Mouse (Mus musculus) lung, embryonic 15.5 days (tissue): ENCODE data around the gene Mvd. TPM values are rescaled to one million over a fixed set of nuclear protein-coding genes. Genes with fewer than 3 reads are reported as not detected.

Source experiments
- ATAC-seq: fragments of 200-750 bp; cut with Nextera tagmentation; 2 replicates; pipeline ENCODE4 v1.8.0; 2017; ENCODE audit warnings: moderate number of reproducible peaks, borderline replicate concordance; ENCODE audit not compliant: low FRiP score, low TSS enrichment; ENCODE audit errors: extremely low read depth
- H3K27ac ChIP-seq: fragments of 300-500 bp; sonication (generic); 2 replicates; pipeline ENCODE4 v1.5.1; 2015; ENCODE audit warnings: moderate library complexity, mild to moderate bottlenecking, inconsistent platforms
- H3K27me3 ChIP-seq: fragments of 300-500 bp; sonication (generic); 2 replicates; pipeline ENCODE4 v1.6.1; 2015; ENCODE audit warnings: inconsistent platforms
- H3K36me3 ChIP-seq: fragments of 300-500 bp; sonication (generic); 2 replicates; pipeline ENCODE4 v1.6.1; 2015; ENCODE audit warnings: inconsistent platforms
- H3K4me1 ChIP-seq: fragments of 300-500 bp; sonication (generic); 2 replicates; pipeline ENCODE4 v1.6.1; 2015; ENCODE audit warnings: inconsistent platforms
- H3K4me2 ChIP-seq: fragments of 300-500 bp; sonication (generic); 2 replicates; pipeline ENCODE4 v1.6.1; 2015; ENCODE audit warnings: inconsistent platforms, mild to moderate bottlenecking, moderate library complexity
- H3K4me3 ChIP-seq: fragments of 300-500 bp; sonication (generic); 2 replicates; pipeline ENCODE4 v1.5.1; 2015; ENCODE audit warnings: mild to moderate bottlenecking, inconsistent platforms
- H3K9ac ChIP-seq: fragments of 300-500 bp; sonication (generic); 2 replicates; pipeline ENCODE4 v1.6.1; 2015; ENCODE audit warnings: inconsistent platforms
- H3K9me3 ChIP-seq: fragments of 300-500 bp; sonication (generic); 2 replicates; pipeline ENCODE4 v1.6.1; 2016; ENCODE audit warnings: inconsistent platforms
- WGBS: fragments of 180-500 bp; shearing (Covaris S2); methylation state at CpG from one replicate; pipeline ENCODE4 v1.1.7; 2015; 5-methylcytosine and 5-hydroxymethylcytosine counted together
- polyA plus RNA-seq: library from polyadenylated mRNA; unstranded; fragments of >200 nt; fragmentation: Nextera tagmentation; extraction: Ambion mirVana; gene quantifications from 2 replicates; pipeline ENCODE4 v1.2.1, GENCODE M21; 2015

Gene Mvd
- polyA plus RNA-seq, 1 experiment from 2014 or later = 24.3 TPM

DNA sequence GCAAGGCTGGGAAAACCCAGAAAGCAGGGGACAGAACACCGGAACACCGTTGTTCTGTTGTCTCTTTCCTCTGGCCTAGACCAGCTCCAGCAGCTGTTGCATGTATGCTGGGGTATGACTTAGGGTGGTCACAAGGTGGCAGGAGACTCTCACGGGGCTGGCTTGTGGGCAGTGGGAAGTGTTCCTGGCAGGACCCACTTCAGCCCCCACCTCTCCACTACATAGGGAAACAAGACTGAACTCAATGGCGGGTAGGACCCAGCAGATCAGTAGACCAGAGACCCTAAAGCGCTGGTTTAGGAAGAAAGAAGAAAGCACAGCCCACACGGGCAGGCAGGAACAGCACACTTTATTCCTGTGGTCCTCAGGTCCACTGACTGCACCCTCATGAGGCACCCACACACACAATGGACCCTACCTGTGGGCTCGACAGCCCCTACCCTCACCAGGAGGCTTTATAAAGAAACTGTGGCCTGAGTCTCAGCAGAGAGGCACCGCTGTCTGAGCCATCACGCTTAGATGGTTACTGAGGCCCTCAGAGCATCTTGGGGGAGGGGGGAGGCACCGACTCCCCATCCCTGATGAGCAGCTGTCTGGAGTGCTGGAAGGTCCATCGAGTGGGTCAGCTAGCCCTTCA lies 9.8 kb downstream of the Mvd start:
- Histone ChIP-seq H3K9ac (0 out of 2 replicates have a peak overlapping the region, but pooled peaks have one; percentile 77), H3K9me3 (no peaks in the 10 kb centered on the region), H3K4me1 (peaks cover 28% of the 10 kb centered on the region), H3K36me3 (peaks cover 20% of the 10 kb centered on the region; the same call in 1 of the 2 replicates), H3K4me2 (peak overlapping the region; percentile 96), H3K27ac (peak overlapping the region; percentile 75), H3K27me3 (no peaks in the 10 kb centered on the region), H3K4me3 (peak overlapping the region; percentile 69)
- ATAC-seq = peak; percentile 33; the same call in 1 of the 2 replicates
- WGBS = 55% methylated on average over 11 of the region's 11 CpGs

DNA sequence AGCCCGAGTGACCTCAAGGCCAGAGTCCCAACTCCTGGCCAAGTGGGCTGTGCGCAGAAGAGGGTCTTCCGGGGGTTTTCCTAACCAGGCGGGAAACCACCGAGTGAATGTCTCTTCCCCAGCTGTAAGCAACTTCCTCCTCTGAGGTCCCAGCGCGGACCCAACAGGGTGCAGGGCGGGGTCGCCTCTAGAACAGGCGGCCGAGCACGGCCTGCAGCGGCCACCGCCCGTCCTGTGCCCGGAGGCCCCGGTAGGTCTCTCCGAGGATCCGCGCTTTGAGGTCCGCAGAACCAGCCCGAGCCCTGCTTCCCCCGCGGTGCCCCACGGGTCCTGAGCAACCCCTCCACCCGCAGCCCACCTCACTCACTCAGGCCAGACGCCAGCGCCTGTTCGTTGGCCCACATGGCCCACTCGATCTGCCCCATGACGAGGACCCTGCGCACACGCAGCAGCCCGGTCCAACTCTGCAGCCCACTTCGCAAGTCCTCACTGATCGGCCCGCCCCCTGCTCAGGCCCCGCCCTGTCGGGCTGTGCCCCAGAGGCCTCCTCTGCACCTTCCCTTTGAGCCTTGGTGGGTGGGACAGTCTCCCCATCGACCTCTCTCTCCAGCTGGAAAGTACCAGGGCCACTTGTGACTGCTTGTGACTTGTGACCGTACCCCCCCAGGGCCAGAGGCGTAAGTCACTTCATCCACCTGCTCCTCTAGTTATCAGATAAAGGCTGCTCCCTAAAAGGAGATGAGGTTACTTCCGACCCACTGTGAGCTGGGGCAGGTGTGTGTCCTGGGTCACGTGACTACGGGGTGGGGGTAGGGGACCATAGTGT lies 10.6 kb downstream of the Mvd start, which contains the start of gene Cyba:
TSS of gene Cyba (minus strand) at position 488 of the 826 bp plus-strand sequence.
- H3K4me1 ChIP-seq = peaks cover 24% of the 10 kb centered on the region
- H3K4me3 ChIP-seq = peak within 1 kb of the TSS; percentile 69

DNA sequence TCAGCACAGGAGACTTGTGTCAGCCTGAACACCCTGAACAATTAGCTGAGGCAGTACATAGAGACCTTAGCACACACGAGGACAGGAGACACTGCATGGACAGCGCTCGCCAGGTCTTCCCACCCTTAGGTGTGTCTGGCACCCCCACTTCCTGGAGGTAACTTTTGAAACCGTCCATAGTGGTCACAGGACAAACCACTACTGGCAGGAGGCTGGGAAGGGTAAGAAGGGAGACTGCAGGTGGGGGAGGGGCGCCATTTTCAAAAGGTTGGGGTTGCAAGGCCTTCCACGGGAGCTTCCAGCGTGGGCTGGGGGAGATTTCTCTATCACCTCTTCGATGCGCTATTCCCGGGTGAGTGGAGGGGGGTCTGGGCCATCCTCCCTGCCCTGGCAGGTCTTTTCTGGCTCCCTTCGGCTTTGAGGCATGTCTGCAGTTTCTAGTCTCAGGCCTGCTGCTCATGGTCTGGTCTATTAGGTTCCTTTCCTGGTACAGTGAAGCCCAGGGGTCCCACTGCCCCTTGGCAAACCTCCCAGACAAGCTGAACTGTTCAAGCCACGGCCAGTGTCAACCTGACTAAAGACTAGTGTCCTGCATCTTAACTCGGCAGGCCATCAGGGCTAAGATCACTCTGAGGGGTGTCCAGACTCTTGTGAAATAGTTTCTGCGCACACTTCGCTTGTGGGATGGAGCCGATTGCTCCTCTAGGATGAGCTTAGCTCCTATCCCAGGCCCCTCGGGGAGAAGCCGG lies 11.4 kb downstream of the Mvd start:
- ATAC-seq = peak; percentile 23; the same call in 1 of the 2 replicates
- Histone ChIP-seq H3K27ac (peak overlapping the region; percentile 75), H3K4me1 (peaks cover 24% of the 10 kb centered on the region), H3K9ac (peak overlapping the region; percentile 77), H3K9me3 (no peaks in the 10 kb centered on the region), H3K27me3 (no peaks in the 10 kb centered on the region), H3K4me2 (peak overlapping the region; percentile 96), H3K36me3 (peaks cover 17% of the 10 kb centered on the region; the same call in 1 of the 2 replicates), H3K4me3 (peak overlapping the region; percentile 69)
- WGBS = 24% methylated on average over 18 of the region's 18 CpGs

More for the DNA sequence above, 10.6 kb downstream of the Mvd start, which contains the start of gene Cyba:
- peak within 1 kb of the TSS; percentile 75 for H3K27ac ChIP-seq
- no peaks in the 10 kb centered on the region for H3K9me3 ChIP-seq
- no peaks in the 10 kb centered on the region for H3K27me3 ChIP-seq
- peaks cover 20% of the 10 kb centered on the region; the same call in 1 of the 2 replicates for H3K36me3 ChIP-seq
- H3K9ac ChIP-seq = peak within 1 kb of the TSS; percentile 77
- peak within 1 kb of the TSS; percentile 96 for H3K4me2 ChIP-seq
- ATAC-seq = peak; percentile 90
- WGBS = 2% methylated on average over 37 of the region's 45 CpGs

DNA sequence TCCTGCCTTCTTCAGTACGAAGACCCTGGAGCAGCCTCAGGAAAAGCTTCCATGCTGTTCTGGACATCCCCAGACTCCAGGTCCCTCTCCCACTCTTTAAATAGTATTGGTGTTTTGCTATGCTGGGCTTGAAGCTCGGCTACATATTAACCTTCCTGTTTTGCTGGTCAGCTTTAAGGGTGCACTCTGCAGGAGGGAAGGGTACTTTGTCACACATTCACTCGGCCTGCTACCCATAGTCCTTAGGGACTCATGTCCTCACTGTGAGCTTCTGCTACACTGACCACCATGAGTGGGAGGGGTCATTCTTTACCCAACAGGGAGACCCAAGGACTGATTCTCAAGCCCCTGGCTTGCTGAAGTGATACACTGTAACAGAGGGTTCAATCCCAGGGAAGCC lies 12.6 kb downstream of the Mvd start:
- ATAC-seq = no peak
- Histone ChIP-seq H3K27ac (no peak overlapping the region), H3K9me3 (no peaks in the 10 kb centered on the region), H3K36me3 (peaks cover 7% of the 10 kb centered on the region; the same call in 1 of the 2 replicates), H3K4me2 (no peak overlapping the region), H3K4me3 (no peak overlapping the region), H3K9ac (no peak overlapping the region), H3K27me3 (no peaks in the 10 kb centered on the region), H3K4me1 (peaks cover 24% of the 10 kb centered on the region)
- WGBS = 65% methylated on average over 3 of the region's 3 CpGs

DNA sequence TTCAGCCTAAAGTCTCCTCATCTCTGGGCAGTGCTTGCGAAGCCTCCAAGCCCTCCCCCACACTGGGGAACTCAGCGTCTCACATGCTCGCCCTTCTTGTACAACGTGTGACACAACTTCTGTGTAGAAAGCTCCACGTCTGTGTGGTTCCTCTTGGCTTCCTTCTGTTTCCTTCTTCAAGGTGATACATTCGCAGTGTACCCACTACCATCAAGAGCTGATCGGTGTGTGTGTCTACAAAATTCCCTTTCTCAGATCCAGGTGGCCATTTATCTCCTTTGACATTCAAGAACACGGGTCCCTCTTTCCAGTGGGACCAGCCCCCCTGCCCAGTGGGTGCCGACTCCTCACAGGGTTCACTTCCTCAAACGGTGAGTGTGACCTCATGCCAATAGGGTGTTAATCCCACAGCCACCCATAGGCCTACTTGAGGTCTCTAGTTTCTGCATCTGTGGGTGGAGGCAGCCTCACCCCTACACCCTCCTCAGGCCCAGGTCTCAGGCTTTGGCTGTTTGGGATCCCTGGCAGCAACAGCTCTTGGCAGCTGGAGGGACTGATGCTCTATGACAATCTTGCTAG lies 13.1 kb downstream of the Mvd start:
- H3K9ac ChIP-seq = no peak overlapping the region
- no peak overlapping the region for H3K27ac ChIP-seq
- H3K4me3 ChIP-seq = no peak overlapping the region
- H3K9me3 ChIP-seq = no peaks in the 10 kb centered on the region
- peaks cover 24% of the 10 kb centered on the region for H3K4me1 ChIP-seq
- WGBS = 75% methylated on average over 10 of the region's 10 CpGs
- no peak overlapping the region for H3K4me2 ChIP-seq
- H3K36me3 ChIP-seq = peaks cover 7% of the 10 kb centered on the region; the same call in 1 of the 2 replicates
- H3K27me3 ChIP-seq = no peaks in the 10 kb centered on the region
- ATAC-seq = no peak

DNA sequence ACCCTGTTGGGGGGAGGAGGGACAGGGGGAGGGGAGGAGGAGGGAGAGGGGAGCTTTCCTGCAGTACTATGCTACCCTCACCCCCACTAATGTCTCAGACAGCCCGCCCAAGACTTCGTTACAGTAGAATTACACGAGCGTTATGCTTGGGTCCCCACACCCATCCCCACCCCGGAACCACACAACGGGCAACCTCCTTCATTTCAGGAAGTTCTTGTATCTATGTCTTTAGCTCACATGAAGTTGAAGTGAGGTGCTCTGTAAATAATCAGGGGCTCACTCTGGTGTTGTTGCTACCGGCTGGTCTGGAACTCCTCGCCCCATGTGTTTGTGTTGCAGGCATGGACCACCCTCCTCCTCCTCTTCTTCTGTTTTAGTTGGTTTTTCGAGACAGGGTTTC lies 15.1 kb downstream of the Mvd start:
- Histone ChIP-seq H3K9ac (no peak overlapping the region), H3K27ac (no peak overlapping the region), H3K36me3 (no peaks in the 10 kb centered on the region), H3K4me2 (no peak overlapping the region), H3K27me3 (no peaks in the 10 kb centered on the region), H3K4me1 (peaks cover 19% of the 10 kb centered on the region), H3K9me3 (no peaks in the 10 kb centered on the region), H3K4me3 (no peak overlapping the region)
- no peak for ATAC-seq
- 83% methylated on average over 9 of the region's 9 CpGs for WGBS

DNA sequence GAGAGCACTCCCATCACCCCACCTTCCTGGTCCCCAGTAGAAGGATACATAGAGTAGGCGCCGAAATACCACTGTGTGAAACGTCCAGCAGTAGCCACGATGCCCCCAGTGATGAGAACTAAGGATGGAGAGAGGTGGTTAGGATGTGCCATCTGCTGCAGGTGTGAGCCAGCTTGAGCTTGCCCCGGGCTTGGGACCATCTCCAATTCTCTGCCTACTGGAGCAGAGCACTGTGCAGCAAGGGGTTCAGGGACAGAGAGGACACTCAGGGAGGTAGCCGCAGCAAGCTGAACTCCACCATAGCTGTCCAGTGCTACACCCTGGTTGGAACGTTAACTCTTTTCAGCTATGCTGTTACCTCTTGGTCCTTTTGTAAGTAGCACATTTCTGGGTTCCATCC lies 15.6 kb downstream of the Mvd start:
- no peak overlapping the region for H3K27ac ChIP-seq
- H3K27me3 ChIP-seq = no peaks in the 10 kb centered on the region
- H3K4me1 ChIP-seq = peaks cover 13% of the 10 kb centered on the region
- H3K36me3 ChIP-seq = no peaks in the 10 kb centered on the region
- no peak overlapping the region for H3K4me3 ChIP-seq
- ATAC-seq = no peak
- whole genome bisulfite sequencing = 87% methylated on average over 7 of the region's 7 CpGs
- H3K9ac ChIP-seq = no peak overlapping the region
- H3K9me3 ChIP-seq = no peaks in the 10 kb centered on the region
- H3K4me2 ChIP-seq = no peak overlapping the region

DNA sequence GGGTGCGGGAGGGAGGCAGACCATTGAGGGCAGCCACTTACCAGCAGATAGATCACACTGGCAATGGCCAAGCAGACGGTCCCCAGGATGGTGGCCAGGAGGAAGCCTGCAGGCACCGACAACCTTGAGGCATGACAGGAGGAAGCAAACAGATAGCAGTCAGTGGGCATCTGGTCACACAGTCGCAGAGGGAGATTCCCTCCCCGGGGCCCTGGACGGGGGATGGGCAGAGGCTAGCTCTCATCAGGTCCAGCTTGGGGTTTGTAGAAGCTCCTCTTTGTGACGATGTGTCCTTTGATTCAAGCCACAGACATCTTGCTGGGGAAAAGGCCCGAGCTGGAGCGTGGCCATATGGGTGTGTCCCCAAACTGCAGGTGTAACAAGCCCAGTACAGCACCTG lies 17.1 kb downstream of the Mvd start:
- H3K27ac ChIP-seq = no peak overlapping the region
- H3K4me3 ChIP-seq = no peak overlapping the region
- no peak overlapping the region for H3K9ac ChIP-seq
- H3K9me3 ChIP-seq = no peaks in the 10 kb centered on the region
- H3K36me3 ChIP-seq = no peaks in the 10 kb centered on the region
- ATAC-seq = no peak
- H3K27me3 ChIP-seq = no peaks in the 10 kb centered on the region
- H3K4me2 ChIP-seq = no peak overlapping the region
- H3K4me1 ChIP-seq = peaks cover under 1% of the 10 kb centered on the region
- WGBS = 66% methylated on average over 9 of the region's 9 CpGs

DNA sequence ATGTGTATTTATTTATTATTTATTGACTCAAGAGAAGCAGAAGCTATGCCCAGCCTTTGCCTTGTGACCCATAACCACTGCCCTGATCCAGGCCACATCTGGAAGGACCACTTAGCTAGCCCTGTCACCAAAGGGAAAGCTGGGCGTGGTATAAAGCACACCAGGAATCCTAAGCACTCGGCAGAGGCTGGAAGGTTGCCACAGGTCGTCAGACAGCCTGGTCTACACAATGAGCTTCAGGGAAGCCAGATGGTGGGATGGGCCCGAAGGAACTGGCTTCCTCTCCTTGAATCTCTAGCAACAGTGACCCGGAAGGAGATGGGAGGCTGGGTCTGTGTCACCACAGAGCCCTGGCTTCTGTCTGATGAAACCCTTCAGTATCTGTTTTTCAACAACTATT lies 19.6 kb downstream of the Mvd start:
- peaks cover 5% of the 10 kb centered on the region; the same call in 1 of the 2 replicates for H3K36me3 ChIP-seq
- no peak overlapping the region for H3K27ac ChIP-seq
- WGBS = 42% methylated on average over 5 of the region's 5 CpGs
- H3K9me3 ChIP-seq = no peaks in the 10 kb centered on the region
- H3K4me1 ChIP-seq = 0 out of 2 replicates have a peak, but pooled peaks cover 9% of the 10 kb centered on the region
- H3K9ac ChIP-seq = no peak overlapping the region
- no peak for ATAC-seq
- no peak overlapping the region for H3K4me3 ChIP-seq
- no peak overlapping the region for H3K4me2 ChIP-seq
- no peaks in the 10 kb centered on the region for H3K27me3 ChIP-seq

DNA sequence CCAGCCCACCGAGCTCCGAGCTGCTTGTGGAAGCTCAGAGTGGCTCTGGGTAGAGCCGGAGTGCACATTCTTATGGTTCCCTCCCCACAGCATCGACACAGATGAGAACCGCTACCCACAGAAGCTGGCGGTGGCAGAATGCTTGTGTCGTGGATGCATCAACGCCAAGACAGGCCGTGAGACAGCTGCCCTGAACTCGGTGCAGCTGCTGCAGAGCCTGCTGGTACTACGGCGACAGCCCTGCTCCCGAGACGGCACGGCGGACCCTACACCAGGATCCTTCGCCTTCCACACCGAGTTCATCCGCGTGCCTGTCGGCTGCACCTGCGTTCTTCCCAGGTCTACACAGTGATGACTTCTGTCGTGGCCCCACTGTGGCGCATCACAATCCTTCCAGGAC lies 20.0 kb downstream of the Mvd start:
- H3K27me3 ChIP-seq = no peaks in the 10 kb centered on the region
- no peaks in the 10 kb centered on the region for H3K9me3 ChIP-seq
- ATAC-seq = no peak
- no peak overlapping the region for H3K4me2 ChIP-seq
- no peak overlapping the region for H3K9ac ChIP-seq
- no peak overlapping the region for H3K27ac ChIP-seq
- no peak overlapping the region for H3K4me3 ChIP-seq
- H3K36me3 ChIP-seq = peaks cover 9% of the 10 kb centered on the region; the same call in 1 of the 2 replicates
- 79% methylated on average over 24 of the region's 24 CpGs for WGBS
- H3K4me1 ChIP-seq = 0 out of 2 replicates have a peak, but pooled peaks cover 9% of the 10 kb centered on the region

DNA sequence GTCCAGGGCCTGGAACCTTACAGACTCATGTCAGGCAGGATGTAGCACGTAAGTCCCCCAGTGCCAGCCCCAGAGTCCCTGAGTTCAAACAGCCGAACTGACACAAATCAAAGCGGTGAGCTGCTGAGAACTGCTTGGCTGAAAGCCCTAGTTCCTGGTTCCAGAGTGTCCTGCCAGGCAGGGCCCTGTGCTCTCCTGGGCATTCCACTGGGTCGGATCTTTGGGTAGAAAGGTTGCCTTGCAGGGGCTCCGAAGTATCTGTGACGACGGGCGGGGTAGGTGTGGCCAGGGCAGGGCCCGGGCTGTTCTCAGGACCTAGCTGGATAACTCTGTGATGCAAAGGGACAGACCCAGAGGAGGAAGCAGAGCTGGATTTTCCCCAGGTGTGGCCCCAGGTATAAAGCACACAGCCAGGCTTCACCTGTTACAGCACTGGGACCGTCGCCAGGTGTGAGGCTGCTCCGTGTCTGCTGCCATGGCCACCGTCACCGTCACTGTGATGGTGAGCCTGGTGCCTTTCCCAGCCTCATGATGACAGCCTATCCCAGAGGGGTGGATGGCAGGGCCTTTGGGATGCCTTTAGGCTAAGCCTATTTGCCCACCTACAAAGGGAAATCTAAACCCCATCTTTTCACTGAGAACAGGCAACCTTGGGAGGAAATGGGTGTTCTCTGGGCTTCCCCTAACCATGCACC lies 21.7 kb downstream of the Mvd start, which contains the start of gene Il17c:
TSS of gene Il17c (plus strand) at position 645 of the 695 bp plus-strand sequence.
- Histone ChIP-seq H3K27ac (no peak within 1 kb of the TSS), H3K9me3 (no peaks in the 10 kb centered on the region), H3K9ac (no peak within 1 kb of the TSS), H3K36me3 (peaks cover 20% of the 10 kb centered on the region; the same call in 1 of the 2 replicates), H3K4me2 (no peak within 1 kb of the TSS), H3K4me1 (0 out of 2 replicates have a peak, but pooled peaks cover 9% of the 10 kb centered on the region), H3K4me3 (no peak within 1 kb of the TSS), H3K27me3 (no peaks in the 10 kb centered on the region)
- WGBS = 72% methylated on average over 14 of the region's 14 CpGs
- no peak for ATAC-seq
